Mouse (Mus musculus): ENCODE measurements around the gene Spata32.

Spata32 gene

GRCm38 (mm10) chr11:103173041-103173770 is 45.0 kb downstream of the Spata32 start:
- no peak for DNase-seq

GRCm38 (mm10) chr11:103172392-103173040 is 45.7 kb downstream of the Spata32 start:
- DNase-seq: no peak

GRCm38 (mm10) chr11:103171703-103172391 is 46.4 kb downstream of the Spata32 start:
- no peak for DNase-seq

- no peak for DNase-seq
Observed at GRCm38 (mm10) chr11:103171286-103171620, 47.0 kb downstream of the Spata32 start.

- DNase-seq: no peak
Observed at GRCm38 (mm10) chr11:103170494-103171285, 47.5 kb downstream of the Spata32 start, which contains the start of gene Fmnl1. Gene Fmnl1 (plus strand): TSS chr11:103171107.

GRCm38 (mm10) chr11:103170111-103170493 is 48.1 kb downstream of the Spata32 start:
- DNase-seq: no peak

GRCm38 (mm10) chr11:103169664-103170063 is 48.6 kb downstream of the Spata32 start:
- no peak for DNase-seq

- DNase-seq: peak; percentile 81
Observed at GRCm38 (mm10) chr11:103168690-103169390, 49.4 kb downstream of the Spata32 start.

- no peak for DNase-seq
Observed at GRCm38 (mm10) chr11:103164391-103164790, 53.8 kb downstream of the Spata32 start.

- DNase-seq: no peak
Observed at GRCm38 (mm10) chr11:103162132-103162531, 56.1 kb downstream of the Spata32 start.

GRCm38 (mm10) chr11:103161449-103161848 is 56.8 kb downstream of the Spata32 start:
- no peak for DNase-seq

- DNase-seq: no peak
Observed at GRCm38 (mm10) chr11:103160738-103161137, 57.5 kb downstream of the Spata32 start.

GRCm38 (mm10) chr11:103158621-103159478 is 59.4 kb downstream of the Spata32 start:
- DNase-seq: peak; percentile 98

Data from cerebellum, adult 8-10 months (tissue).